Mouse (Mus musculus): Measurements from ENCODE around the gene Krtap4-13. TPM values are rescaled to one million over a fixed set of nuclear protein-coding genes. Genes with fewer than 3 reads are reported as not detected.
"Not testable (repeated sequence)": the region's sequence is repeated elsewhere in the genome, so short reads cannot be mapped to it uniquely, and the experiment has no call there.

Gene Krtap4-13
- polyA plus RNA-seq, 1 experiment from 2014 or later, result not detected

DNA sequence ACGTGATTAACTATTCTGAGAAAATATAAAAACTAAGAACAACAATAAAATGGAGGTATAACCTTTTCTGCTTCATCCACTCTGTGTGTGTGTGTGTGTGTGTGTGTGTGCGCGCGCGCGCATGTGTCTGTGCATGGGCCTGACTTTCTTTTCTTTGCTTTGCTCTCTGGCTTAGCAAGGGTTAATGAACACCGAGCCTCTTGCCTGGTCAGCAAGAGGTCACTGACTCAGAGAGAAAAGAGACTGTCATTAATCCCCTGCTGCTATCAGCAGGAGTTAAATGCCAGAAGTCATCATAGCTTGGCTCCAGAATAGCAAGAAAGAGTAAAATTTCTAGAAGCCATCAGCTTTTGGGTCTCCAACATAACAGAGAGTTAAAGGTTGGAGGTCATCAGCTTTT lies 31.3 kb downstream of the Krtap4-13 start:
- Histone ChIP-seq H3K4me1 (peaks cover 5% of the 10 kb centered on the region), H3K27me3 (ENCODE audit: insufficient read depth, poor library complexity, severe bottlenecking) (no peaks in the 10 kb centered on the region), H3K36me3 (no peaks in the 10 kb centered on the region), H3K4me3 (no peak overlapping the region), H3K27ac (no peak overlapping the region), H3K9me3 (no peaks in the 10 kb centered on the region)
- DNase-seq (ENCODE audit: low spot score), result no peak
- WGBS, result 71% methylated on average over 7 of the region's 7 CpGs

DNA sequence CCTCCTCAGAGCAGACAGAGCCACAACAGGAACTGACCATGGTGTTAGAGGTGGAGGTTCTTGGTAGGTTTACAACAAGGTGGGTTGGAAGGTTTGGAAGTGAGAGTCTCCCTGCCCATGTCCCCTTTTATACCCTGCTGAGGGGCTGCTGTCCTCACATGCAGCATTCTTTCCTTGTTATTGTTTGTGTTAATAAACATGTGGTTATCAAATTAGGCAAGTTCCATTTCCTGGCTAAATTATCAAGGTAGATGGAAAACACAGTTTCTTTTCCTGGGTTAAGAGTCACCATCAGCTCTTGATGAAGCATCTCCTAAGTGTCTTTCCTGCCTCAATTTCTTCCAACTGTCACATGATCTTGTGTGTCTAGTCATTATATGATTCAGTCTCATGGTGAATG lies 36.9 kb downstream of the Krtap4-13 start, which contains the start of gene Gm11595:
Gene Gm11595 (minus strand): TSS at position 101 of the 400 bp plus-strand sequence.
- not testable (repeated sequence) for H3K4me1 ChIP-seq

DNA sequence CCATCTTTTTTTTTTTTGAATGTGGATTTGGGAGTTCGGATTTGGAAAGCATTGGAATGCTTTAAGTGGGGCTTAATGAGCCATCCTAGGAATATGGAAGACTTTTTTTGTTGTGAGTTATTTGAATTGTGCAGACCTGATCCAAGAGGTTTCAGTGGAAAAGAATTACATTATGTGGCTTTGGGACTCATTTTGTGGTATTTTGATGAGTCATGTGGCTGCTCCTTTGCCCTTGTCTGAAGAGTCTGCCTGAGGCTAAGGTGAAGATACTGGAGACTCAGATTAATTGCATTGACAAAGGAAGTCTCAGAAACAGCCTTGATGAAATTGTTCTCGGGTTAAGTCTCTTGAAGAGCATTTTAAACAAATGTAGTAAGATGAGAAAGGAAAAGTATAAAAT lies 41.3 kb downstream of the Krtap4-13 start:
- no peak for DNase-seq (ENCODE audit: low spot score)
- no peaks in the 10 kb centered on the region for H3K36me3 ChIP-seq
- no peaks in the 10 kb centered on the region for H3K9me3 ChIP-seq
- 75% methylated on average over 2 of the region's 2 CpGs for WGBS
- H3K27me3 ChIP-seq (ENCODE audit: insufficient read depth, poor library complexity, severe bottlenecking), result no peaks in the 10 kb centered on the region
- H3K27ac ChIP-seq, result no peak overlapping the region
- no peaks in the 10 kb centered on the region for H3K4me1 ChIP-seq
- no peak overlapping the region for H3K4me3 ChIP-seq

More for the DNA sequence above, 36.9 kb downstream of the Krtap4-13 start, which contains the start of gene Gm11595:
- H3K36me3 ChIP-seq; H3K27me3 ChIP-seq (ENCODE audit: insufficient read depth, poor library complexity, severe bottlenecking); H3K4me3 ChIP-seq; H3K9me3 ChIP-seq; H3K27ac ChIP-seq; DNase-seq (ENCODE audit: low spot score): not testable (repeated sequence)

Other genes starting within 250 kb of the Krtap4-13 start
- not detected in 2 replicates for gene Krtap3-1, start 243.3 kb downstream of the Krtap4-13 start, polyA plus RNA-seq (2016; fragmentation: Nextera tagmentation; extraction: Ambion mirVana)
- gene Krtap1-5, start 228.9 kb downstream of the Krtap4-13 start, polyA plus RNA-seq (2016; fragmentation: Nextera tagmentation; extraction: Ambion mirVana), result not detected in 2 replicates
- gene Krtap1-4, start 226.2 kb downstream of the Krtap4-13 start, polyA plus RNA-seq (2016; fragmentation: Nextera tagmentation; extraction: Ambion mirVana), result not detected in 2 replicates
- gene Krtap1-3, start 218.6 kb downstream of the Krtap4-13 start, polyA plus RNA-seq (2016; fragmentation: Nextera tagmentation; extraction: Ambion mirVana), result not detected in 2 replicates
- not detected in 2 replicates for gene Krtap9-3, start 211.8 kb downstream of the Krtap4-13 start, polyA plus RNA-seq (2016; fragmentation: Nextera tagmentation; extraction: Ambion mirVana)
- not detected in 2 replicates for gene Gm11938, start 206.6 kb downstream of the Krtap4-13 start, polyA plus RNA-seq (2016; fragmentation: Nextera tagmentation; extraction: Ambion mirVana)
- not detected in 2 replicates for gene Gm11937, start 199.7 kb downstream of the Krtap4-13 start, polyA plus RNA-seq (2016; fragmentation: Nextera tagmentation; extraction: Ambion mirVana)
- not detected in 2 replicates for gene Krtap2-4, start 195.0 kb downstream of the Krtap4-13 start, polyA plus RNA-seq (2016; fragmentation: Nextera tagmentation; extraction: Ambion mirVana)
- not detected in 2 replicates for gene Gm11562, start 189.5 kb downstream of the Krtap4-13 start, polyA plus RNA-seq (2016; fragmentation: Nextera tagmentation; extraction: Ambion mirVana)
- not detected in 2 replicates for gene Krtap4-1, start 181.7 kb downstream of the Krtap4-13 start, polyA plus RNA-seq (2016; fragmentation: Nextera tagmentation; extraction: Ambion mirVana)
- not detected in 2 replicates for gene Krtap4-2, start 174.8 kb downstream of the Krtap4-13 start, polyA plus RNA-seq (2016; fragmentation: Nextera tagmentation; extraction: Ambion mirVana)
- gene Krtap4-7, start 165.8 kb downstream of the Krtap4-13 start, polyA plus RNA-seq (2016; fragmentation: Nextera tagmentation; extraction: Ambion mirVana), result not detected in 2 replicates
- gene Gm11555, start 159.7 kb downstream of the Krtap4-13 start, polyA plus RNA-seq (2016; fragmentation: Nextera tagmentation; extraction: Ambion mirVana), result not detected in 2 replicates
- not detected in 2 replicates for gene Gm11563, start 150.9 kb downstream of the Krtap4-13 start, polyA plus RNA-seq (2016; fragmentation: Nextera tagmentation; extraction: Ambion mirVana)
- not detected in 2 replicates for gene Krtap4-6, start 143.9 kb downstream of the Krtap4-13 start, polyA plus RNA-seq (2016; fragmentation: Nextera tagmentation; extraction: Ambion mirVana)
- gene Gm14190, start 119.2 kb downstream of the Krtap4-13 start, polyA plus RNA-seq (2016; fragmentation: Nextera tagmentation; extraction: Ambion mirVana), result not detected in 2 replicates
- not detected in 2 replicates for gene Gm14180, start 75.6 kb downstream of the Krtap4-13 start, polyA plus RNA-seq (2016; fragmentation: Nextera tagmentation; extraction: Ambion mirVana)
- gene Gm11595, start 37.0 kb downstream of the Krtap4-13 start, polyA plus RNA-seq (2016; fragmentation: Nextera tagmentation; extraction: Ambion mirVana), result not detected in 2 replicates
- not detected in 2 replicates for gene Krtap4-8, start 29.2 kb downstream of the Krtap4-13 start, polyA plus RNA-seq (2016; fragmentation: Nextera tagmentation; extraction: Ambion mirVana)
- gene Krtap4-9, start 24.7 kb downstream of the Krtap4-13 start, polyA plus RNA-seq (2016; fragmentation: Nextera tagmentation; extraction: Ambion mirVana), result not detected in 2 replicates
- gene Gm11596, start 16.4 kb downstream of the Krtap4-13 start, polyA plus RNA-seq (2016; fragmentation: Nextera tagmentation; extraction: Ambion mirVana), result not detected in 2 replicates
- gene Gm11569, start 11.0 kb downstream of the Krtap4-13 start, polyA plus RNA-seq (2016; fragmentation: Nextera tagmentation; extraction: Ambion mirVana), result not detected in 2 replicates
- not detected in 2 replicates for gene Gm11554, start 5.4 kb downstream of the Krtap4-13 start, polyA plus RNA-seq (2016; fragmentation: Nextera tagmentation; extraction: Ambion mirVana)
- gene Gm11564, start 5.8 kb upstream of the Krtap4-13 start, polyA plus RNA-seq (2016; fragmentation: Nextera tagmentation; extraction: Ambion mirVana), result not detected in 2 replicates
- gene 2300003K06Rik, start 28.2 kb upstream of the Krtap4-13 start, polyA plus RNA-seq (2016; fragmentation: Nextera tagmentation; extraction: Ambion mirVana), result not detected in 2 replicates
- not detected in 2 replicates for gene Krtap4-16, start 41.7 kb upstream of the Krtap4-13 start, polyA plus RNA-seq (2016; fragmentation: Nextera tagmentation; extraction: Ambion mirVana)
- gene Gm11568, start 48.0 kb upstream of the Krtap4-13 start, polyA plus RNA-seq (2016; fragmentation: Nextera tagmentation; extraction: Ambion mirVana), result not detected in 2 replicates
- not detected in 2 replicates for gene Gm11559, start 54.6 kb upstream of the Krtap4-13 start, polyA plus RNA-seq (2016; fragmentation: Nextera tagmentation; extraction: Ambion mirVana)
- gene Krtap9-1, start 63.5 kb upstream of the Krtap4-13 start, polyA plus RNA-seq (2016; fragmentation: Nextera tagmentation; extraction: Ambion mirVana), result not detected in 2 replicates
- gene Gm11567, start 69.3 kb upstream of the Krtap4-13 start, polyA plus RNA-seq (2016; fragmentation: Nextera tagmentation; extraction: Ambion mirVana), result not detected in 2 replicates
- not detected in 2 replicates for gene Krtap31-1, start 98.0 kb upstream of the Krtap4-13 start, polyA plus RNA-seq (2016; fragmentation: Nextera tagmentation; extraction: Ambion mirVana)
- gene Gm11565, start 104.9 kb upstream of the Krtap4-13 start, polyA plus RNA-seq (2016; fragmentation: Nextera tagmentation; extraction: Ambion mirVana), result not detected in 2 replicates
- gene Krtap31-2, start 126.4 kb upstream of the Krtap4-13 start, polyA plus RNA-seq (2016; fragmentation: Nextera tagmentation; extraction: Ambion mirVana), result not detected in 2 replicates
- gene Krtap9-5, start 138.6 kb upstream of the Krtap4-13 start, polyA plus RNA-seq (2016; fragmentation: Nextera tagmentation; extraction: Ambion mirVana), result not detected in 2 replicates
- gene Krtap29-1, start 169.2 kb upstream of the Krtap4-13 start, polyA plus RNA-seq (2016; fragmentation: Nextera tagmentation; extraction: Ambion mirVana), result not detected in 2 replicates
- gene Krtap16-1, start 176.7 kb upstream of the Krtap4-13 start, polyA plus RNA-seq (2016; fragmentation: Nextera tagmentation; extraction: Ambion mirVana), result not detected in 2 replicates
- 0.30 TPM in 1 of 2 replicates, not detected in the other for gene Krtap17-1, start 184.1 kb upstream of the Krtap4-13 start, polyA plus RNA-seq (2016; fragmentation: Nextera tagmentation; extraction: Ambion mirVana)
- not detected in 2 replicates for gene Krt33a, start 206.3 kb upstream of the Krtap4-13 start, polyA plus RNA-seq (2016; fragmentation: Nextera tagmentation; extraction: Ambion mirVana)
- not detected in 2 replicates for gene Krt33b, start 220.0 kb upstream of the Krtap4-13 start, polyA plus RNA-seq (2016; fragmentation: Nextera tagmentation; extraction: Ambion mirVana)
- gene Krt34, start 231.7 kb upstream of the Krtap4-13 start, polyA plus RNA-seq (2016; fragmentation: Nextera tagmentation; extraction: Ambion mirVana), result not detected in 2 replicates
- not detected in 2 replicates for gene Krt31, start 240.7 kb upstream of the Krtap4-13 start, polyA plus RNA-seq (2016; fragmentation: Nextera tagmentation; extraction: Ambion mirVana)